Mouse (Mus musculus) limb, embryonic 13.5 days (tissue): Measurements from ENCODE around the gene 1700016D06Rik. TPM values are rescaled to one million over a fixed set of nuclear protein-coding genes. Genes with fewer than 3 reads are reported as not detected.

Source experiments
- ATAC-seq: fragments of 200-750 bp; cut with Nextera tagmentation; 2 replicates; pipeline ENCODE4 v1.8.0; 2017; ENCODE audit warnings: low read depth, moderate number of reproducible peaks, moderate TSS enrichment; ENCODE audit not compliant: low FRiP score
- H3K27ac ChIP-seq: fragments of 300-500 bp; sonication (generic); 2 replicates; pipeline ENCODE4 v1.5.1; 2015; ENCODE audit warnings: inconsistent platforms, mild to moderate bottlenecking, moderate library complexity
- H3K27me3 ChIP-seq: fragments of 300-500 bp; sonication (generic); 2 replicates; pipeline ENCODE4 v1.6.1; 2015; ENCODE audit warnings: mild to moderate bottlenecking, inconsistent platforms
- H3K36me3 ChIP-seq: fragments of 300-500 bp; sonication (generic); 2 replicates; pipeline ENCODE4 v1.6.1; 2015; ENCODE audit warnings: inconsistent platforms, mild to moderate bottlenecking, moderate library complexity
- H3K4me1 ChIP-seq: fragments of 300-500 bp; sonication (generic); 2 replicates; pipeline ENCODE4 v1.6.1; 2015; ENCODE audit warnings: inconsistent platforms
- H3K4me2 ChIP-seq: fragments of 300-500 bp; sonication (generic); replicated peaks from 2 replicates; pipeline ENCODE4 v1.6.1; 2015; ENCODE audit warnings: inconsistent platforms, mild to moderate bottlenecking, moderate library complexity
- H3K4me3 ChIP-seq: fragments of 300-500 bp; sonication (generic); 2 replicates; pipeline ENCODE4 v1.5.1; 2015; ENCODE audit warnings: moderate library complexity, mild to moderate bottlenecking, inconsistent platforms
- H3K9ac ChIP-seq: fragments of 300-500 bp; sonication (generic); 2 replicates; pipeline ENCODE4 v1.6.1; 2015; ENCODE audit warnings: mild to moderate bottlenecking, inconsistent platforms
- H3K9me3 ChIP-seq: fragments of 300-500 bp; sonication (generic); 2 replicates; pipeline ENCODE4 v1.6.1; 2016; ENCODE audit warnings: inconsistent platforms
- WGBS: fragments of 180-500 bp; shearing (Covaris S2); methylation state at CpG from one replicate; pipeline ENCODE4 v1.1.7; 2015; 5-methylcytosine and 5-hydroxymethylcytosine counted together
- polyA plus RNA-seq: library from polyadenylated mRNA; unstranded; fragments of >200 nt; fragmentation: Nextera tagmentation; extraction: Ambion mirVana; gene quantifications from 2 replicates; pipeline ENCODE4 v1.2.1, GENCODE M21; 2015

The 1700016D06Rik gene
- polyA plus RNA-seq, 1 experiment from 2014 or later: 0.11 TPM

GRCm38 (mm10) chr8:11700060-11701032 lies 517 bp downstream of the 1700016D06Rik start:
- Histone ChIP-seq H3K9me3 (no peaks in the 10 kb centered on the region), H3K27ac (no peak overlapping the region), H3K4me2 (peak overlapping the region; percentile 60), H3K27me3 (peaks cover 15% of the 10 kb centered on the region), H3K4me1 (peaks cover 3% of the 10 kb centered on the region; the same call in 1 of the 2 replicates), H3K36me3 (no peaks in the 10 kb centered on the region), H3K9ac (no peak overlapping the region), H3K4me3 (peak overlapping the region; percentile 17; the same call in 1 of the 2 replicates)
- 37% methylated on average over 26 of the region's 26 CpGs for WGBS
- peak; percentile 78; the same call in 1 of the 2 replicates for ATAC-seq

- no peak for ATAC-seq
- H3K4me3 ChIP-seq: no peak overlapping the region
- WGBS: 84% methylated on average over 5 of the region's 5 CpGs
- H3K9me3 ChIP-seq: no peaks in the 10 kb centered on the region
- peak overlapping the region; percentile 19; the same call in 1 of the 2 replicates for H3K9ac ChIP-seq
- H3K27ac ChIP-seq: no peak overlapping the region
- H3K27me3 ChIP-seq: peaks cover 15% of the 10 kb centered on the region
- peaks cover 3% of the 10 kb centered on the region; the same call in 1 of the 2 replicates for H3K4me1 ChIP-seq
- no peak overlapping the region; the same call in 1 of the 2 replicates for H3K4me2 ChIP-seq
- H3K36me3 ChIP-seq: no peaks in the 10 kb centered on the region
Observed at GRCm38 (mm10) chr8:11699442-11700001, 1.3 kb downstream of the 1700016D06Rik start.

GRCm38 (mm10) chr8:11697467-11697866 lies 3.4 kb downstream of the 1700016D06Rik start:
- H3K36me3 ChIP-seq: no peaks in the 10 kb centered on the region
- no peak overlapping the region for H3K4me2 ChIP-seq
- H3K4me1 ChIP-seq: peaks cover 3% of the 10 kb centered on the region; the same call in 1 of the 2 replicates
- H3K27ac ChIP-seq: no peak overlapping the region
- no peak overlapping the region for H3K4me3 ChIP-seq
- no peak overlapping the region for H3K9ac ChIP-seq
- WGBS: 78% methylated on average over 7 of the region's 7 CpGs
- H3K27me3 ChIP-seq: peaks cover 15% of the 10 kb centered on the region
- no peaks in the 10 kb centered on the region for H3K9me3 ChIP-seq
- ATAC-seq: no peak

GRCm38 (mm10) chr8:11696176-11696575 lies 4.7 kb downstream of the 1700016D06Rik start:
- H3K9ac ChIP-seq: no peak overlapping the region

GRCm38 (mm10) chr8:11693972-11694371 lies 6.9 kb downstream of the 1700016D06Rik start:
- 62% methylated on average over 5 of the region's 5 CpGs for WGBS
- no peak for ATAC-seq
- Histone ChIP-seq H3K9ac (no peak overlapping the region), H3K4me2 (no peak overlapping the region), H3K9me3 (no peaks in the 10 kb centered on the region), H3K4me1 (0 out of 2 replicates have a peak, but pooled peaks cover 6% of the 10 kb centered on the region), H3K36me3 (no peaks in the 10 kb centered on the region), H3K27ac (no peak overlapping the region), H3K27me3 (no peaks in the 10 kb centered on the region), H3K4me3 (no peak overlapping the region)

More at GRCm38 (mm10) chr8:11696176-11696575, 4.7 kb downstream of the 1700016D06Rik start:
- Histone ChIP-seq H3K27me3 (peaks cover 9% of the 10 kb centered on the region; the same call in 1 of the 2 replicates), H3K9me3 (no peaks in the 10 kb centered on the region), H3K36me3 (no peaks in the 10 kb centered on the region), H3K4me1 (peaks cover 3% of the 10 kb centered on the region; the same call in 1 of the 2 replicates), H3K4me2 (no peak overlapping the region), H3K4me3 (no peak overlapping the region), H3K27ac (no peak overlapping the region)
- 87% methylated on average over 3 of the region's 3 CpGs for WGBS
- no peak for ATAC-seq

GRCm38 (mm10) chr8:11692455-11692854 lies 8.4 kb downstream of the 1700016D06Rik start:
- no peak for ATAC-seq
- Histone ChIP-seq H3K27me3 (no peaks in the 10 kb centered on the region), H3K27ac (no peak overlapping the region), H3K4me2 (no peak overlapping the region), H3K4me3 (no peak overlapping the region), H3K36me3 (no peaks in the 10 kb centered on the region), H3K9ac (no peak overlapping the region), H3K9me3 (no peaks in the 10 kb centered on the region), H3K4me1 (0 out of 2 replicates have a peak, but pooled peaks cover 6% of the 10 kb centered on the region)
- WGBS: 30% methylated on average over 1 of the region's 1 CpGs

GRCm38 (mm10) chr8:11691761-11692160 lies 9.1 kb downstream of the 1700016D06Rik start:
- Histone ChIP-seq H3K27me3 (no peaks in the 10 kb centered on the region), H3K4me2 (no peak overlapping the region), H3K4me1 (0 out of 2 replicates have a peak, but pooled peaks cover 6% of the 10 kb centered on the region), H3K36me3 (no peaks in the 10 kb centered on the region), H3K27ac (no peak overlapping the region), H3K9me3 (no peaks in the 10 kb centered on the region), H3K9ac (no peak overlapping the region), H3K4me3 (no peak overlapping the region)
- WGBS: 82% methylated on average over 6 of the region's 6 CpGs
- no peak for ATAC-seq

GRCm38 (mm10) chr8:11691284-11691683 lies 9.6 kb downstream of the 1700016D06Rik start:
- WGBS: 84% methylated on average over 6 of the region's 6 CpGs
- no peaks in the 10 kb centered on the region for H3K36me3 ChIP-seq

GRCm38 (mm10) chr8:11689945-11690344 lies 10.9 kb downstream of the 1700016D06Rik start:
- Histone ChIP-seq H3K27me3 (no peaks in the 10 kb centered on the region), H3K9ac (no peak overlapping the region), H3K36me3 (no peaks in the 10 kb centered on the region), H3K9me3 (peaks cover 10% of the 10 kb centered on the region), H3K4me3 (no peak overlapping the region), H3K4me1 (0 out of 2 replicates have a peak, but pooled peaks cover 6% of the 10 kb centered on the region), H3K4me2 (no peak overlapping the region), H3K27ac (no peak overlapping the region)
- 58% methylated on average over 7 of the region's 7 CpGs for WGBS
- ATAC-seq: peak; percentile 48; the same call in 1 of the 2 replicates

More at GRCm38 (mm10) chr8:11691284-11691683, 9.6 kb downstream of the 1700016D06Rik start:
- Histone ChIP-seq H3K4me2 (no peak overlapping the region), H3K27ac (no peak overlapping the region), H3K4me3 (no peak overlapping the region), H3K27me3 (no peaks in the 10 kb centered on the region), H3K4me1 (0 out of 2 replicates have a peak, but pooled peaks cover 6% of the 10 kb centered on the region), H3K9ac (no peak overlapping the region), H3K9me3 (no peaks in the 10 kb centered on the region)
- no peak for ATAC-seq

- Histone ChIP-seq H3K36me3 (no peaks in the 10 kb centered on the region), H3K9me3 (peaks cover 10% of the 10 kb centered on the region), H3K27ac (no peak overlapping the region), H3K27me3 (no peaks in the 10 kb centered on the region), H3K4me1 (0 out of 2 replicates have a peak, but pooled peaks cover 6% of the 10 kb centered on the region), H3K9ac (no peak overlapping the region), H3K4me2 (no peak overlapping the region), H3K4me3 (no peak overlapping the region)
- no peak for ATAC-seq
- 89% methylated on average over 5 of the region's 5 CpGs for WGBS
Observed at GRCm38 (mm10) chr8:11687251-11687650, 13.6 kb downstream of the 1700016D06Rik start.

GRCm38 (mm10) chr8:11684558-11684957 lies 16.3 kb downstream of the 1700016D06Rik start:
- WGBS: 80% methylated on average over 7 of the region's 7 CpGs
- Histone ChIP-seq H3K4me2 (no peak overlapping the region), H3K27me3 (no peaks in the 10 kb centered on the region), H3K4me1 (0 out of 2 replicates have a peak, but pooled peaks cover under 1% of the 10 kb centered on the region), H3K9ac (no peak overlapping the region), H3K27ac (no peak overlapping the region), H3K4me3 (no peak overlapping the region), H3K36me3 (no peaks in the 10 kb centered on the region), H3K9me3 (peaks cover 10% of the 10 kb centered on the region)
- ATAC-seq: no peak

- Histone ChIP-seq H3K9ac (no peak overlapping the region), H3K27me3 (no peaks in the 10 kb centered on the region), H3K9me3 (no peaks in the 10 kb centered on the region), H3K4me2 (no peak overlapping the region), H3K4me3 (no peak overlapping the region), H3K27ac (no peak overlapping the region), H3K4me1 (no peaks in the 10 kb centered on the region), H3K36me3 (no peaks in the 10 kb centered on the region)
- ATAC-seq: no peak
- 69% methylated on average over 2 of the region's 2 CpGs for WGBS
Observed at GRCm38 (mm10) chr8:11668308-11668707, 32.6 kb downstream of the 1700016D06Rik start.
